Mouse (Mus musculus): ENCODE measurements around the gene Rnls. TPM values are rescaled to one million over a fixed set of nuclear protein-coding genes. Genes with fewer than 3 reads are reported as not detected.

The Rnls gene
- polyA plus RNA-seq, 2 experiments: 0.22 to 1.2 TPM

GRCm38 (mm10) chr19:33119947-33120346 lies 272.1 kb downstream of the Rnls start:
- Histone ChIP-seq H3K36me3 (replicated peaks; ENCODE audit: control insufficient read depth, insufficient read depth, low read depth) (no peaks in the 10 kb centered on the region), H3K4me3 (ENCODE audit: insufficient read depth in 1 of 2, low read depth in 2 of 2, low read length in 2 of 2) (no peak overlapping the region), H3K27ac (no peak overlapping the region), H3K4me1 (replicated peaks; ENCODE audit: control insufficient read depth in 2 of 2, insufficient read depth in 2 of 2, low read length in 1 of 2) (no peaks in the 10 kb centered on the region), H3K9ac (replicated peaks) (no peak overlapping the region), H3K9me3 (ENCODE audit: control insufficient read depth, low read length) (no peaks in the 10 kb centered on the region), H3K4me2 (ENCODE audit: low read depth) (no peak overlapping the region), H3K27me3 (ENCODE audit: control insufficient read depth, insufficient read depth, low read length) (no peaks in the 10 kb centered on the region)
- ATAC-seq (ENCODE audit: insufficient read depth) (no peak), DNase-seq (ENCODE audit: low read depth in 3 of 3, low spot score in 3 of 3) (no peak)
- WGBS (ENCODE audit: insufficient replicate concordance): 25% methylated on average over 5 of the region's 5 CpGs
- TF ChIP-seq EP300 (IDR thresholded peaks at IDR 0.05; ENCODE audit: low read depth) (no peak), CTCF (IDR thresholded peaks at IDR 0.05; ENCODE audit: low read depth) (no peak)

DNA sequence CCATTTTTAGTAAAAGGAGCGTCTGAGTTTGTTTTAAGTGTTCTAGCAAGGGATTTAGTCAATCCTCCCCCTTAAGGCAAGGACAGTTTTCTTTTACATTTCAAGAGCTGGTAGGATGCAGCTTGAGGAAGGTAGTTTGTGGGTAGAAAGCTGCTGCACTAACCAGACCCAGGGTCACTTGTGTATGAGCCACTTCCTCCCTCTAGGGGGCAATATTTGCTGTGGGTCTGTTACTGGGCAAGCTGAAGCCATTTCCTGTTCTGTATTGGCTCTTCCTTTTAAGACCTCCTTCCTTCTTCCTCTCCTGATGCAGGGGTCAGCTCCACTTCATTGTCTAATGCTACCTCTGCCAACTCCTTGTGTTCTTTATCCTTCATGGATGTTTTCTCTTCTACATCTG lies 273.2 kb downstream of the Rnls start:
- no peak for TF ChIP-seq EP300 (IDR thresholded peaks at IDR 0.05; ENCODE audit: low read depth)
- TF ChIP-seq CTCF (IDR thresholded peaks at IDR 0.05; ENCODE audit: low read depth): peak; percentile 56
- no peaks in the 10 kb centered on the region for H3K27me3 ChIP-seq (ENCODE audit: control insufficient read depth, insufficient read depth, low read length)
- 57% methylated on average over 1 of the region's 1 CpGs for WGBS (ENCODE audit: insufficient replicate concordance)
- no peaks in the 10 kb centered on the region for H3K36me3 ChIP-seq (replicated peaks; ENCODE audit: control insufficient read depth, insufficient read depth, low read depth)
- no peaks in the 10 kb centered on the region for H3K4me1 ChIP-seq (replicated peaks; ENCODE audit: control insufficient read depth in 2 of 2, insufficient read depth in 2 of 2, low read length in 1 of 2)
- ATAC-seq (ENCODE audit: insufficient read depth) (no peak), DNase-seq (ENCODE audit: low read depth in 3 of 3, low spot score in 3 of 3) (no peak)
- no peak overlapping the region for H3K9ac ChIP-seq (replicated peaks)
- no peak overlapping the region for H3K27ac ChIP-seq
- H3K9me3 ChIP-seq (ENCODE audit: control insufficient read depth, low read length): no peaks in the 10 kb centered on the region
- no peak overlapping the region for H3K4me2 ChIP-seq (ENCODE audit: low read depth)
- H3K4me3 ChIP-seq (ENCODE audit: insufficient read depth in 1 of 2, low read depth in 2 of 2, low read length in 2 of 2): no peak overlapping the region

DNA sequence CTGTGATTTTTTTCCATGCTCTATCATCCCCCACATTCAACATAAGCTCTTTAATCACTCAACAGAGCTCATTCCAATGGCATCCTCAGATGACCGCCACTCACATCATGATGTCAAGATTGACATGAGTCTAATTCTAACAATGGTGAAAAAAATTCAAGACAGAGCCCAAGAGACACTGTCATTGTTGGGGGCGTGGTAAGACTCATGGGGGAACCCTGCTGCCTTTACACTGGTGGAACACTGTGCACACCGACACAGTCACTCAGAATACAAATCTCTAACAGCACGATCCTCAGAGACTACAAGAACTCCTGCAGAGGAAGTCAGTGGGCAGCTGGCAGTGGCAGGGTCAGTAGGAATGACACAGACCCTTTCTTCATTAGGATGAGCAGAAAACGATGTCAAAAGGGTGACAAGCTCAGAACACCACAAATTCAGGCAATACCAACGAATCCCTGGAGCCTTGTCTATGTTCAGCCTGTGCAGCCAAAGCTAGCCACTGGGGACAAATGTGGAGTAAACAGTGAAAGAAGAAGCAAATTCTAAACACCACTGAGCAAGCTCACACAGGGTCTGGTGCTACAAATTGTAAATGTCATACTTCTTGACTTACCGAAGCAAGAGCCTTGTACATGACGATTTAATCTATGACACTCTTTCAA lies 277.3 kb downstream of the Rnls start:
- no peak for ATAC-seq (ENCODE audit: insufficient read depth)
- H3K27me3 ChIP-seq (ENCODE audit: control insufficient read depth, insufficient read depth, low read length): no peaks in the 10 kb centered on the region
- WGBS (ENCODE audit: insufficient replicate concordance): 50% methylated on average over 8 of the region's 8 CpGs

GRCm38 (mm10) chr19:33113746-33114145 lies 278.3 kb downstream of the Rnls start:
- no peak overlapping the region for H3K4me2 ChIP-seq (ENCODE audit: low read depth)
- no peaks in the 10 kb centered on the region for H3K9me3 ChIP-seq (ENCODE audit: control insufficient read depth, low read length)
- DNase-seq (ENCODE audit: low read depth in 3 of 3, low spot score in 3 of 3) (no peak), ATAC-seq (ENCODE audit: insufficient read depth) (no peak)
- TF ChIP-seq EP300 (IDR thresholded peaks at IDR 0.05; ENCODE audit: low read depth) (no peak), CTCF (IDR thresholded peaks at IDR 0.05; ENCODE audit: low read depth) (no peak)
- 66% methylated on average over 7 of the region's 7 CpGs for WGBS (ENCODE audit: insufficient replicate concordance)
- H3K36me3 ChIP-seq (replicated peaks; ENCODE audit: control insufficient read depth, insufficient read depth, low read depth): no peaks in the 10 kb centered on the region
- H3K9ac ChIP-seq (replicated peaks): no peak overlapping the region
- 0 out of 4 replicates have a peak, but pooled peaks cover 0 to 2% of the 10 kb centered on the region in 2 experiments for H3K4me1 ChIP-seq (replicated peaks; ENCODE audit: control insufficient read depth in 2 of 2, insufficient read depth in 2 of 2, low read length in 1 of 2)
- H3K27ac ChIP-seq: no peak overlapping the region
- no peaks in the 10 kb centered on the region for H3K27me3 ChIP-seq (ENCODE audit: control insufficient read depth, insufficient read depth, low read length)
- H3K4me3 ChIP-seq (ENCODE audit: insufficient read depth in 1 of 2, low read depth in 2 of 2, low read length in 2 of 2): no peak overlapping the region

More for the DNA sequence above, 277.3 kb downstream of the Rnls start:
- Histone ChIP-seq H3K27ac (no peak overlapping the region), H3K36me3 (replicated peaks; ENCODE audit: control insufficient read depth, insufficient read depth, low read depth) (no peaks in the 10 kb centered on the region), H3K9me3 (ENCODE audit: control insufficient read depth, low read length) (no peaks in the 10 kb centered on the region), H3K4me3 (ENCODE audit: insufficient read depth in 1 of 2, low read depth in 2 of 2, low read length in 2 of 2) (no peak overlapping the region), H3K9ac (replicated peaks) (no peak overlapping the region), H3K4me1 (replicated peaks; ENCODE audit: control insufficient read depth in 2 of 2, insufficient read depth in 2 of 2, low read length in 1 of 2) (no peaks in the 10 kb centered on the region), H3K4me2 (ENCODE audit: low read depth) (no peak overlapping the region)
- TF ChIP-seq EP300 (IDR thresholded peaks at IDR 0.05; ENCODE audit: low read depth): no peak
- no peak for TF ChIP-seq CTCF (IDR thresholded peaks at IDR 0.05; ENCODE audit: low read depth)
- DNase-seq (ENCODE audit: low read depth in 3 of 3, low spot score in 3 of 3): no peak

GRCm38 (mm10) chr19:33110404-33110803 lies 281.7 kb downstream of the Rnls start:
- ATAC-seq (ENCODE audit: insufficient read depth) (no peak), DNase-seq (ENCODE audit: low read depth in 3 of 3, low spot score in 3 of 3) (no peak)
- no peak overlapping the region for H3K4me2 ChIP-seq (ENCODE audit: low read depth)
- H3K9me3 ChIP-seq (ENCODE audit: control insufficient read depth, low read length): no peaks in the 10 kb centered on the region
- H3K36me3 ChIP-seq (replicated peaks; ENCODE audit: control insufficient read depth, insufficient read depth, low read depth): no peaks in the 10 kb centered on the region
- 77% methylated on average over 9 of the region's 9 CpGs for WGBS (ENCODE audit: insufficient replicate concordance)
- no peak overlapping the region for H3K27ac ChIP-seq
- H3K4me3 ChIP-seq (ENCODE audit: insufficient read depth in 1 of 2, low read depth in 2 of 2, low read length in 2 of 2): no peak overlapping the region
- 0 out of 4 replicates have a peak, but pooled peaks cover 0 to 2% of the 10 kb centered on the region in 2 experiments for H3K4me1 ChIP-seq (replicated peaks; ENCODE audit: control insufficient read depth in 2 of 2, insufficient read depth in 2 of 2, low read length in 1 of 2)
- TF ChIP-seq CTCF (IDR thresholded peaks at IDR 0.05; ENCODE audit: low read depth): no peak
- no peak for TF ChIP-seq EP300 (IDR thresholded peaks at IDR 0.05; ENCODE audit: low read depth)
- no peak overlapping the region for H3K9ac ChIP-seq (replicated peaks)
- H3K27me3 ChIP-seq (ENCODE audit: control insufficient read depth, insufficient read depth, low read length): no peaks in the 10 kb centered on the region
